Mouse (Mus musculus) MEL (cell line): ENCODE measurements at regions not wholly inside any gene's neighbourhood (a gene's known extent, or its start where the extent isn't known, plus 50 kb on each side); places are given as distances from the start of the nearest gene placed in this dataset.

Experiments
- CHD1 ChIP-seq: IDR thresholded peaks from 2 replicates; pipeline ENCODE4 v1.6.1; 2012; ENCODE audit warnings: low read depth, mild to moderate bottlenecking, inconsistent platforms, low read length, improper control_type of control experiment
- CTCF ChIP-seq, 3 experiments: IDR thresholded peaks in 2 of 3; conservative IDR thresholded peaks in 1 of 3; 2 replicates each; pipeline ENCODE4 v1.5.1; 2011 to 2012; ENCODE audit warnings: low read length in 3 of 3, low read depth in 2 of 3, mild to moderate bottlenecking in 2 of 3, improper control_type of control experiment in 1 of 3, inconsistent platforms in 1 of 3, mixed read lengths in 1 of 3, moderate library complexity in 1 of 3; ENCODE audit not compliant: control insufficient read depth in 1 of 3, insufficient read depth in 1 of 3, poor library complexity in 1 of 3, severe bottlenecking in 1 of 3
- E2F4 ChIP-seq: IDR thresholded peaks from 2 replicates; pipeline ENCODE4 v1.6.1; 2011; ENCODE audit warnings: low read depth, low read length, improper control_type of control experiment, borderline replicate concordance
- EP300 ChIP-seq, 2 experiments: IDR thresholded peaks; 2 replicates each; pipeline ENCODE4 v1.6.1; 2011; ENCODE audit warnings: improper control_type of control experiment in 2 of 2, low read length in 2 of 2, low read depth in 1 of 2, mild to moderate bottlenecking in 1 of 2
- GABPA ChIP-seq: IDR thresholded peaks from 2 replicates; pipeline ENCODE4 v1.6.1; 2012; ENCODE audit warnings: low read depth, mild to moderate bottlenecking, inconsistent platforms, low read length, improper control_type of control experiment, moderate library complexity
- HCFC1 ChIP-seq: IDR thresholded peaks from 2 replicates; pipeline ENCODE4 v1.6.1; 2012; ENCODE audit warnings: low read depth, mild to moderate bottlenecking, inconsistent platforms, low read length, improper control_type of control experiment, moderate library complexity
- MAFK ChIP-seq: IDR thresholded peaks from 2 replicates; pipeline ENCODE4 v1.6.1; 2011; ENCODE audit warnings: low read depth, mild to moderate bottlenecking, low read length, improper control_type of control experiment, borderline replicate concordance
- POLR2A ChIP-seq, 2 experiments: IDR thresholded peaks; 2 replicates each; pipeline ENCODE4 v1.6.1; 2011 to 2012; ENCODE audit warnings: low read length in 2 of 2, mild to moderate bottlenecking in 2 of 2, control low read depth in 1 of 2, improper control_type of control experiment in 1 of 2, low read depth in 1 of 2, moderate library complexity in 1 of 2; ENCODE audit not compliant: control insufficient read depth in 1 of 2, insufficient read depth in 1 of 2, poor library complexity in 1 of 2
- POLR2AphosphoS5 ChIP-seq: IDR thresholded peaks from 2 replicates; pipeline ENCODE4 v1.6.1; 2012; ENCODE audit warnings: low read depth, borderline replicate concordance, mild to moderate bottlenecking, inconsistent platforms, low read length, moderate library complexity, mixed read lengths
- USF2 ChIP-seq, 2 experiments: IDR thresholded peaks; 2 replicates each; pipeline ENCODE4 v1.6.1; 2011 to 2012; ENCODE audit warnings: improper control_type of control experiment in 2 of 2, low read length in 2 of 2, borderline replicate concordance in 1 of 2, inconsistent platforms in 1 of 2, low read depth in 1 of 2, mild to moderate bottlenecking in 1 of 2; ENCODE audit not compliant: insufficient read depth in 1 of 2
- ZC3H11A ChIP-seq: IDR thresholded peaks from 2 replicates; pipeline ENCODE4 v1.6.1; 2012; ENCODE audit warnings: low read depth, mild to moderate bottlenecking, inconsistent platforms, low read length, improper control_type of control experiment
- ZNF384 ChIP-seq: IDR thresholded peaks from 2 replicates; pipeline ENCODE4 v1.6.1; 2012; ENCODE audit warnings: low read depth, mild to moderate bottlenecking, inconsistent platforms, low read length, improper control_type of control experiment

DNA sequence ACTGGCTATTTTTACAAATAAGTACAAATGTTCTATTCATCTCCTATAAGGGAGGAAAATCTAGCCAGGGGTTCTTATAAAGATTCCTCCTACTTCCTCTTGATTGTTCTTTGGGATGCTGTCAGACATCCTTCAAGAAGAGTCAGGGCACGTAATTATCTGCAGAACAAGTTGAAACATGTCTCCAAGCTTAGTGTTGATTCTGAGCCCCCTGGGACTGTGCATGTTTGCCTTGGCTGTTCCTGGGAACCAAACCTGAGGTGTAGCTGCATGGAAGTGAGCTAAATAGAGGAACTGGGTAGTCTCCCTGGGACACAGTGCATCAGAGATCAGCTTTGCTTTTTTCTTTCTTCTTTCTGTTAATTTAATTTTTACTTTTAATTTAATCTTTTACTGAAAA lies 484.8 kb upstream of the 4930452B06Rik start:
- TF ChIP-seq CHD1 = no peak
- no peak for TF ChIP-seq MAFK
- TF ChIP-seq USF2 (IDR thresholded peaks at IDR 0.05; ENCODE audit: borderline replicate concordance in 1 of 2, insufficient read depth in 1 of 2, low read depth in 1 of 2, low read length in 2 of 2) = no peak
- TF ChIP-seq ZNF384 = no peak
- no peak for TF ChIP-seq POLR2A (IDR thresholded peaks at IDR 0.05; ENCODE audit: control insufficient read depth in 1 of 2, insufficient read depth in 1 of 2, low read depth in 1 of 2, low read length in 2 of 2, poor library complexity in 1 of 2)
- TF ChIP-seq EP300 (IDR thresholded peaks at IDR 0.05; ENCODE audit: low read depth in 1 of 2, low read length in 2 of 2) = no peak
- TF ChIP-seq CTCF (IDR thresholded peaks at IDR 0.05 in 2 of 3, conservative IDR thresholded peaks at IDR 0.05 in 1 of 3; ENCODE audit: control insufficient read depth in 1 of 3, insufficient read depth in 1 of 3, low read depth in 2 of 3, low read length in 3 of 3, poor library complexity in 1 of 3, severe bottlenecking in 1 of 3) = no peak
- TF ChIP-seq HCFC1 = no peak
- no peak for TF ChIP-seq ZC3H11A
- no peak for TF ChIP-seq E2F4
- TF ChIP-seq POLR2AphosphoS5 = no peak
- no peak for TF ChIP-seq GABPA
